Mouse (Mus musculus) embryo, embryonic 9.5 days (tissue): ENCODE measurements around the gene Gprc5d.

Source experiments
- DNase-seq: peaks from one replicate; pipeline ENCODE4 v3.0.0-alpha.2; 2017; ENCODE audit errors: extremely low spot score

Gene Gprc5d

DNA sequence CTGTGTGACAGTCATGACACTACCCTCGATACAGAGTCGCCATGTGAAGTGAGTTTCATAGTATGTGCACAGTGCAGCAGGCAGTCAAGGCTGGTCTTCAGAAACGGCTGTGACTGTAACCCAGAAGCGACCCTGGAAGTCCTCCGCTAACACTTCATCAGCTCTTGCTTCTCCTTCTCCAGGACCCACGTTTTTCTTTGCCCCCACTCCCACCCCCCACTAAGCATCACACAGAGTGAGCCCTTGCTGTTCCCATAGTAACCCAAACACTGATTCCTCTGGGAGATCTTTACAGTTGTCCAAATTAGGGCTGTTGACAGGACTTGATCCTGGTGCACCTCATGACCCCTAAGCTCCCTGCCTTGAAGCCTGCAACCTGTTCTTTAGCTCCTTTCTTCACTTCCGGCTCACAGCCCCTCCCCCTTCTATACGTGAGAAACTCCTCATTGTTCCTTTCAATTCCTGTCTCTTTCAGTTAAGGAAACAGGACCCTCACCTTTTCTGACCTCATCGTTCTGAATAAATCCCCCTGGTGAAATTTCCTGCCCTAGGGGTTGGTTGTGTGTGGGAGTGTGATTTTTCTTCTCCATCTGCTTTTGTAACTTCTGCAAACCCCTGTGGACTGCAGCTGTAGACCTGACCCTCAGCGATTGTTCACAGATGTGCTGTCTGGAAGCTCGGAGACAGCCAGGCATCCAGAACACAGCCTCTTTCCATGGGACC, 18.5 kb upstream of the Gprc5d start:
- peak; percentile 56 for DNase-seq

DNA sequence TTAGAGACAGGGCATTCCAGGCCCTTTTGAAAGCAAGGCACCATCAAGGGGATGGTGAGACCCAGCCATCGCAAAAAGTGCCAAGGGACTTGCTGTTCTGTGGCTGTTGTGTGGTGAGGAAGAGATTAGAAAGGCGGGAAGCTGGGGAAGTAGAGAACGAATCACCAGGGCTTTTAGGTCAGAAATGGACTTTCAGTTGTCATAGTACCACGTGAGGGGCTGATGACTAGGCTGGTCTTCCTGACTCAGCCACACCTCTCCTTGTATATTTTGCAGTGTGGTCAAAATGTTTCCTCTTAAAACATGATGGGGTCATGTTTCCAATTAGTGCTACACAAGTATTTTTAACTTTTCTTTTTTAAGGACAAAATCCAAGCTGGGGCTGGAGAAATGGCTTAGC, 17.7 kb upstream of the Gprc5d start:
- no peak for DNase-seq

DNA sequence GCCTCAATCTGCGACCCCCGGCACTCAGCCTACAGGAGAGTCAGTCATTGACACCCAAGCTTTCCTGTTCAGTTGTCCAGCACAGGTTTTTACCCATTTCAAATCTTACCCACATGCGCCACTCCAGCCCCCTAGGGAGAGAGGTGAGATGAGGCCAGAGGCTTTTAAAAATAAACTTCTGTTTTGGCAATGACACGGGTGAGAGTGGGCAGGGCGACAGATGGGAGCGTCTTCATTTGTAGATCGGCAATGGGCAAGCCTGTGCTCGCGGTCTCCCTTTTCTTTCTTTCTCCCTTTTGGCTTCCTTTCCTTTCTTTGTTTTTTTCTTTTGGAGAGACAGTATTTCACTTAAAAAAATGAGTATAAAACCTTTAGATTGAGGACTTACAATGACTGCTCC, 15.4 kb upstream of the Gprc5d start:
- DNase-seq, result no peak

DNA sequence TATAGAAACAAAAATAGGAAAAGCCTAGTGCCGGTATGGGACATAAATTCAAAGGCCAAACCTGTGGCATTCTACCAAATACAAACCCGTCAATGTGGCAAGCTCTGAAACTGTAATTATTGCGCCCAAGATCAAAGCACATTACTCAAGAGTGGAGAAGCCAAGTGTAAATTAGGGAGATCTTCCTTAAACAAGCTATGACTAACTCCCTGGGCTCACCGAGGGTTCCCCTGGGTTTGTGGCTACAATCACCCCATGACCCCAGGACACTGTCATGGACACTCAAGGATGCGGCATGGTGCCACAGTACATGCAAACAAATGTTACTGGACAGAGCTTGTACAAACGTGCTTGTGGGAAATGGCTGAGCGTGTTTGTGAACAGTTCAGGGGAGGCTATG, 15.0 kb upstream of the Gprc5d start:
- DNase-seq, result no peak

DNA sequence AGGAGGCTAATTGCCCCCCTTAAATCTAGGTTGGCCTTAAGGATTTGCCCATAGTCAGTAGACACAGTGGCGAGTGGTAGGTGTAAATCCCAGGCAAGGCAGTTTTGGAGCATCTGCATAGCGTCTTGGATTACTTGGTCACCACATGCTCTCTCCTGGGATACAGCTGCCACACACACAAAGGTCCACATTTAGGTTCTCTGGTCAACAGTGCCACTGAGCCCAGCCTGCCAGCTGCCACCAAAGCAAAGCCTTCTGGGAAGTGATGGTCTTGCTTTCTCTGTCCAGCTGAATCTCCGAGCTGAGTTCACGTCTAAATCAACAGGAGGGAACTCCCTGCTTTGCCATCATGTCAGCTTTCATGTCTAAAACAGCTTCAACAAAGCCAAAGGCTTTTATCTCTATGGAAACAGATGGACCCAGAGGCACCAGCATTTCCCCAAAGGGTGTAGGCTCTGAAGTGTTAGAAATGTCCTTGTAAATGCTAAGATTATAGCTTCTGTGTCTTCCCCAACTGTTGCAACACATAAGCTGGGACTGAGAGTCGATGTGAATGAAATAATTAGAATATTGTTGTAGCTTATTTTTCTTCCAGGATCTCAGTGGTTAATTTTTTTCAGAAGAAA, 6.8 kb upstream of the Gprc5d start:
- no peak for DNase-seq

DNA sequence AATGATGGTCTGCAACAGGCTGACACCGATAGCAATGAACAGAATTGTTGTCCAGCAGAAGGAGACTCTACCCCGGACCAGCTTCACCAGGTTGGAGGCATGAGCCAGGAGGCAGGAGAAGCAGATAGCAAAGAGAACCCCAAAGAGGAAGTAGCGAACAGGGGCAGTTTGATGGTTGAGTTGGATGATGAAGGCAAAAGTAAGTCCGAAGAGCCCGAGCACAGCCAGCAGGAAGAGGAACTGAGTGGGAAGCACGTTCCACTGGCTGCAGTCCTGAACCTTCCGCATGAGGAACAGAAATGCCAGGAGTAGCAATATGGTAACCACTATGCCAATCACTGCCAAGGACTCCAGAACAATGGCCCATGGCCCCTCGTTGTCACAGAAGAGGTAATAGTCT, 1.6 kb downstream of the Gprc5d start:
- no peak for DNase-seq

DNA sequence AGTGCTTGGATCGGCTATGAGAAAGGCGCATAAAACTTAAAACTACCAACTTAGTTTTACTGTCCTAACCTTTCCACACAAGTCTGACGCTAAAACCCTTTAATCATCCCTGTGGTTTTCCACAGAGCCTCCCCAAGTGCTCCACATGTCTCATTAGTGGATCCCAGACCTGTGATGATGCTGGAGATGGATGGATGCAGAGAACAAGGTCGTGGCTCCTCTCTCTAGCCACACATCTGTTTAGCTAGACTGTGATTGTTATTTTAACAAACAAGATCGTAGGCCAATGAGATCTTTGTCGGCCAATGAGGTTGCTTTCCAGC, 5.0 kb downstream of the Gprc5d start:
- DNase-seq, result peak; percentile 17

DNA sequence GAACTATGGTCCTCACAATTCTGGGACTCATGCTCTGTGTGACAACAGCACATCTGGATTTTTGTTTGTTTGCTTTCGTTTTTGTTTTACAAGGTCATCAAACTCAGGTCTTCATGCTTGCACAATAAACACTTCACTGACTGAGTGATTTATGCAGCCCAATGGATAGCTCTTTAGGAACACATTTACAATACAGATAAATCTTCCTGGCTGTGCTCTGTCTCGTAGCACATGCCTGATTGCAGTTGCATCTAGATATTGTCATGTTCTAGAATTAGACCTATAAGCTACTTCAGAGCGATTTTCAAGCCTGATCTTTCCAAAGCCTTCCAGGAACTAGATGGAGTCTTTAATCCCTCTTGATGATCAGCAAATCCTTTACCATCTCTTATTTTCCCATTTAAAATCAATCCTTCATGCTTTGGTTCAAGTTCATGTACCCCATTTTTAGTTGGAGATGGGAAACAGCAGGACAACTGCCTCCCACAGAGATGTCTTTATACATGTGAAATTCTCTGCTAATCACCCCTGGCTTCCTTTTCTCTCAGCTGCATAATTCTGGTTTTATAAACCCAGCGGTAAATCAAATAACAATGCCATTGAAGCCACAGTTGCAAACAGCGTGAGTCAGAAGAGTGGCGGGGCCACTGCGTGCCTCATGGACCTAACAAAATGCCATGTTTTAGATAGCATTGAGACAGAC, 5.5 kb downstream of the Gprc5d start:
- no peak for DNase-seq

DNA sequence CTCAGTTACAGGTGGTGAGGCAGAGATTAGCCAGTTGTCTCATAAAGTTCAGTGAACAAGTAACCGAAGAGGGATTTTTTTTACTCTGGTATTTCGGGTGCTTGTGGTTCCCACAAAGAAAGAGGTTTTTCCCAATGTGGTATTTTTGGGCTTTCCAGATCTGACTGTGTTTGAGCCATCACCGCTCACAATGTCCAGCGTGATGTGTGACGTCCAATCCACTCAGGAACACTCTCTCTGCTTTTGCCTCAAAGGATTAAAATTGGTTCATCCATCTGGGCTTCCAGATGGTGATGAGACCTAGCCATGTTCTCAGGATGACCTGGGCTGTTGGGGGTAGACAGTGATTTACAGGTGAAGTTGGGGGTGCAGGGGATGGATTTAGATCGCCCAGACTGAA, 11.1 kb downstream of the Gprc5d start:
- no peak for DNase-seq

DNA sequence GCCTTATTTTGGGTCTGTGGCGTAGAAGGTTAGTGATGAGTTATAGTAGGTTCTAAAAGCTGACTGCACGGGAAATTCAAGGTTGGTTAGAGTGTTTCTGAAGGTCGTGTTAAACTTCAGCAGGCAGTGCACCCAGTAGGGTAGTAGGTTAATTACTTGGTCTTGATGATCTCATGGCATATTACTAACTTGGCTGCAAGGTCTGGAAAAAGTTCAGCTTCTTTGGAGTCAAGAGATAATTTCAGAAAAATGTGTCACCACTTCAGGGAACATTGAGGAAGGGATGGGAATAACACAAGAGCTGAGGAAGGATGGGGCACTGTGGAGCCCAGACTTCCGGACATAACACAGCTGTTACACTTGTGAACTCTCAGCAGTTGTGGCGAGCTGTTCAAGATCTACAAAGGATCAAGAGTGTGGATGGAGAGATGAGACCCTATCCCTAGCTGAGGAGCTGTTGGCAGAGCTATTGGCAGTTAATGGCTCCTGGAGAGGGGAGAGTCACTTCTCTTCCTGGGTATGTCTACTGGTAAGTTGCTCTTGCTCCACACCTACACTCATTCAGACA, 15.3 kb downstream of the Gprc5d start:
- no peak for DNase-seq

DNA sequence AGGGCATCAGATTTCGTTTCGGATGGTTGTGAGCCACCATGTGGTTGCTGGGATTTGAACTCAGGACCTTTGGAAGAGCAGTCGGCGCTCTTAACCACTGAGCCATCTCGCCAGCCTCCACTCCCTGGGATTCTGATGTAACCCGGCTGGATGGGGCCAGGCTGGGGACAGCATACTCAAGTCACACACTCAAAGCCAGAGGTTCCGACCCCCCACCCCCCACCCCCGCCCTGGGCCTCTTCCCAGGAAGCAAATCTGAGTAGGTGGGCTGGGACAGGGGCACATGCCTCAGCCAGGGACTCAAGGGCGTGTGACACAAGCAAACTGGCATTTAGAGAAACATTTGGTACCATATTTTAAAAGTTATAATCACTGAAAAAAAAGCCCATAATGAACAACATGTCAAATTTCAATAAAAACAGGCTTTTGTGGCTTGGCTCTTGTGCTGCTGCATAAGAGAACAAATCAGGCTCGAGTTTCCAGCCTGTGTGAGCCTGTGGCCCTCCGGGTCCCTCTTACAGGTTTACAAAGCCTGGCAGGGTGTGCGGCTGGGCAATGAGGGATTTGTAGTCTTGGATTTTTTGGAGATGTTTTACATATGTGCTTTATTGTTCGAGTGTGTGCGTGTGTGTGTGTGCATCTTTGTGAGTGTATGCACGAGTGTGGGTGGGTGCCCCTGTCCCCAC, 17.2 kb downstream of the Gprc5d start:
- no peak for DNase-seq

DNA sequence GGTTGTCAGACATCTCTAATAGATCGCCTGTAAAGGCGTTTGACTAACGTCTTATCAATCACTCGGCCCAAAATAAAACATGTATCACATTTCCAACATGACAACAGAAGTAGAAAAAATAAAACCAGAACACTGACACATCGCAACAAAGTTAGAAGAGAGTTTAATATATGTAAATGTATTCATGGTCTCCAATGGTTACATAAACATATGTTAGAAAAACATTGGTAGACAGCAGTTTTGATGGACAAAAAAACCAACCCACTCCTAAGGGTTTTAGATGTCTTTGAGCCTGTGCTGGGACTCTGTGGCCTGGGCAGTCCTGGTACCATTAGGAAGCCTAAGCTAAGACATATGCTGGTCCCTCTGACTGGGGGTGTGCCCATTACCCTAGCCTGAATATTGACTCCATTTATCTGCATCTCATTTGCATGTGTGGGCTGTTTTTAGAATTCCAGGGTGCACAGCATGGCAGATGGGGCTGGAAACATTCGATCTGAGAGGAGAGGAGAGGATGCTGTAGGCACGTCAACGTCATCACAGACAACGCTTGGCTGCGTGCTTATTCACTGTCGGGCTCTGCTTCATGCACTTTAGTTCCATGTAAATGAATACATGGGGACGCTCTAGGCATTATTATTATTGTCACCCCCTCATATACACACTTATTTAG, 25.1 kb downstream of the Gprc5d start:
- no peak for DNase-seq

DNA sequence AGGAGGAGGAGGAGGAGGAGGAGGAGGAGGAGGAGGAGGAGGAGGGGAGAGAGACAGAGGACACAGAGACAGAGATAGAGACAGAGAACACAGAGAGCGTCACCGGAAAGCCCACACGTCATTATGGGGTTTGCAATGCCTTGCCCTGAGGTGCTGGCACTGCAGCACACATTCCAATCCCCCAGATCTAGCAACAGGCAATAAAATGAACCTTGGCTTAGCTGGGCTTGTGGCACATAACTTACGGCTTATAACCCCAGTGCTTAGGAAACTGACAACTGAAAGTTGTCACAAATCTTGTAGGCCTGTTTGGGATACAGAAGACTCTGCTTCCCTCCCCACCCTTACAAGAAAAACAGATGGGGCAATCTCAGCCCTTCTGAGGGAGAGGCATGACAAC, 27.4 kb downstream of the Gprc5d start:
- DNase-seq, result no peak

DNA sequence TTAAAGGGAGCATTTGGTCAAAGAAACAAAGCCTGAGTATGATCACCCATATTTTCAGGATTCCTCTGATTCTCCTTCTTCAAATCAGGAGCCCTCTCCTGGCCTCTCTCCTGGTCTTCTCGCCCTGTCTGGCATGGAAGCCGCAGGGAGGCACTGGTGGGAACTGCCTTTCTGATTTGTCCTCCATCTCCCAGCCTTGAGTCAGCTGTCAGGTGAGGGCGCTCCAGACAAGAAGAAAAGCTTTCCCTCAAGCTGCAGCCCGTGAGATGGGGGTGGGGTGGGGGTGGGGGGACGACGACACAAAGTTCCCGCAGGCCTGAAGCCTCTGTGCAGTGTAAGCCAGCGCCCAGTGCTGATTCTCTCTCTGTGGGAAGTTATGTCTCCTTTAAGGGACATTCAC, 28.3 kb downstream of the Gprc5d start:
- no peak for DNase-seq

DNA sequence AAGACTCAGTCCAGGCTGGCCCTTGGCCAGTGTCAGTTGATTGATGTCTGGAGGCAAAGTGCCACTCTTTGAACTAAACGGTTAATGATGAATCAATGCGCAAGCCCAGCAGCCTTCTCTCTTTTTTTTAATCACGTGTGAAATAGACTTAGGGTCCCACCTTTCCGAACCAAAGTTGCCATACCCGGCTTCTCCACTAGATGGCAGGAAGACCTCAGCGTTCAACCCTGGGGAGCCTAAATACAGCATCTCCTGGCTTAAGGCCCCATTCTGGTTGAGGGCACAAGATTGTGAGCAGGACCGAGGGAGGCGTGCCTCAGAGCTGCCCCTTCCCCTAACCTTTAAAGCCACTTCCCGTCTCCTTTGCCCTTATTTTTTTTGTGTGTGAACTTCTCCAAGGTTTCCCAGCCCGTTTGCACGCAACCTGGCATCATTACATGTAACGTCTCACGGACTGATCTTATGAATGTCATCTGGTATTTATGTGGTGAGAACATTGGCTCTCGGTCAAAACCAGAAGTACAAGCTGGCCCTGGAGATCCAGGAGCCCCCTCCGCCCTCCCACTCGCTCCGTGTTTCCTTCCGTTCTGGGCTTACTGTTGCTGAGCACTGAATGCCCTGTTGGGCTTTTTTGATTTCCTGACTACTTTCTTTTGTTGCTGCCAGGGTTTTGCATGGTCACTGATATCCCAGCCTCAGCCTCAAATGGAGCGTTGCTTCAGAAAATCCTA, 30.2 kb downstream of the Gprc5d start:
- peak; percentile 84 for DNase-seq

DNA sequence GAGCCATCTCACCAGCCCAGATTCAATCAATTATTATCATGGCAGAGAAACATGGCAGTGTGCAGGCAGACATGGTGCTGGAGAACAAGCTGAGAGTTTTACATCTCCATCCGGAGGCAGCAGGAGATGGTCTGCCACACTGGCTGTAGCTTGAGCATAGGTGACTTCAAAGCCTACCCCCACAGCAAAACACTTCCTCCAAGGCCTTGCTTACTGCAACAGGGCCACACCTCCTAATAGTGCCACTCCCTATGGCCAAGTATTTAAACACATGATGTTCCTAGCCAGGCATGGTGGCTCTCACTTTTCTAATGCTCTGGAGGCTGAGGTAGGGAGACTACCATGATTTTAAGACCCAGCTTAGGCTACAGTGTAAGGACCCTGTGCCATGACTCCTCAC, 32.4 kb downstream of the Gprc5d start:
- no peak for DNase-seq

DNA sequence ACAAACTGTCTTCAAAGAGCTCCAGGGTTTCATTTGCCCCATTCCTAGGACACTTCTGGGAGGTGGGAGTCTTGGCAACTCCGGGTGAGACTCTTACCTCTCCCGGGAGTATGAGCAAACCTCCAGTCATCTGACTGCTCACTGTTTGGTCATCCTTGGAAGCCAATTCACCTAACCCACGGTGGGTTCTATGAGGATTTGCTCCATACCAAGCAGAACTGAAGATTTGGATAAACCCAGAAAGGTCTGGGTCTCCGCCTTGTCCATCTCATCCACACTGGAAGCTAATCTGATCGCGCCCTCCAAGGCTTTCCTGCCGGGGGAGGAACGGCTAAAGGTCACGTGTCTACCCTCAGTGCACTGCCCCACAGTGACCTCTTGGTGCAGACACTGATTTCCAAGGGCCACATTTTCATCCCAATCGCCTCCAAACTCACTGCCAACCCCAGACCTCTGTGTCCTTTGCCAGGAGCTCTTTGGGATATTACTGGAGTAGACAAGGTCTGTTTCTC, 34.0 kb downstream of the Gprc5d start:
- no peak for DNase-seq

DNA sequence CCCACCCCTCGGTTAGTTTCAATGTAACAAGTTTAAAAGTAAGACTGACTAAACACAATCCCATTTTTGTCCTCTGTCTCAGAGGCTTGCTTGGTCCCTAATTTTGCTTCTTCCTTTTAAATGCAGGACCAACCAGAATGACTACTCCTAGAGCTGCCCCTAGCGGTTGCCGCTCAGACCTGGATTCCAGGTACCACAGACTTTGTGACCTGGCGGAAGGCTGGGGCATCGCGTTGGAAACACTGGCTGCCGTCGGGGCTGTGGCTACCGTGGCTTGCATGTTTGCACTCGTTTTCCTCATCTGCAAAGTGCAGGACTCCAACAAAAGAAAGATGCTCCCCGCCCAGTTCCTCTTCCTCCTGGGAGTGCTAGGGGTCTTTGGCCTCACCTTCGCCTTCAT, 39.7 kb downstream of the Gprc5d start:
- DNase-seq, result no peak

DNA sequence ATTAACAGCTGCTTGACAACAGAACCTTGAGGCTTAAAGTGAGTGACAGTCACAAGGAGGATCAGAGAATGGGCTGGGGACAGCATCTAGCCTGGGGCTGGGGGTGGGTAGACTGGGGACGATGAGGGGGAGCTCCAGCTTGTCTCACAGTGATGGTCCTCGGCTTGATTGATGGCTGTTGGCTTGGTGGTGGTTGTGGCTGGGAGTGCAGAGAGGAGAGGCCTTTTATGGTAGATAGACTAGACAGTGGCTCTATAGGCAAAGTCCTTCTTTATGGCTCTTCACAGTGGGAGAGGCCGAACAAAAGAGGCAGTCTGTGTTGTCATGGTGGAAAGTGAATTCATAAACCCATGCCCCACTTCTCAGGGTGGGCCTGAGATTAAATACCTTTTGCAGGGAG, 41.9 kb downstream of the Gprc5d start:
- DNase-seq, result peak; percentile 40

DNA sequence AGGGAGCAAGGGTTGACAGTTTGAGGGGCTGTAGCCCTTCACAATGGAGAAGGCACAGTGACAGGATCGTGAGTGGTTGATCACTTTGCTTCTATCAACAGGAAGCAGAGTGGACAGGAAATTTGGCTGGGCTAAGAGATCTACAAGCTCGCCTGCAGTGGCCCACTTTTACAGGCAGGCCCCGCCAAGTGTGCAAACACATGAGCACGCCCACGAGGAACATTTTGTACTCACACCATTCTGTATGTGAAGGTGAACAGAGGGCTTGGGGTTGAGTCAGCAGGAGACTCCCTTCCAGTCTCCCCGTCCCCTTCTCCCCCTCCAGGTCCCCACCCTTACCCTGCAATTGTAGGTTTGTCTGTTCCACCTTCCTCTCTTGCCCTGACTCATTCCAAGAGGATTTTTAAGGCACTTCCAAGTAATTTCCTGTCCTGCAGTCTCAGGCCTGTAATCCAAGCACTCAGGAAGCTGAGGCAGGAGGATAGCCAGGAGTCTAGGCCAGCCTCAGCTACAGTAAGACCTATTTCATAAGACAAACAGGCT, 43.6 kb downstream of the Gprc5d start:
- DNase-seq, result no peak

DNA sequence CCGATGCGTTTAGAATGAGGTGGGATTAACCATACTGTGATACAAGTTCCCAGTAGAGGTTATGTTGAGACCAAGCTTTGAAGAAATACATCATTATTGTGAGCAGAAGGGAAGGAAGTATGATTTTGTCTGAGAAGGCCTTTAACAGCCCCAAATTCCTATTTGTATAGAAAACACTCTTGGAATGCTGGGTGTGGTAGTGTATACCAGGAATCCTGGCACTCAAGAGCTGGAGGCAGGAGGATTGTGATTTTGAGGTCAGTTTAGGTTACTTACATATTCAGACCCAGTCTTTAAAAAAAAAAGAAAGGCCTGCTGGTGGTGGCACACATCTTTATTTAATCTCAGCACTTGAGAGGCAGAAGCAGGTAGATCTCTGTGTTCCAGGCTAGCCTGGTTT, 47.7 kb downstream of the Gprc5d start:
- no peak for DNase-seq
